Mouse (Mus musculus): ENCODE results near the gene Clps.
"Not testable (repeated sequence)": the region's sequence is repeated elsewhere in the genome, so short reads cannot be mapped to it uniquely, and the experiment has no call there.

The Clps gene

DNA sequence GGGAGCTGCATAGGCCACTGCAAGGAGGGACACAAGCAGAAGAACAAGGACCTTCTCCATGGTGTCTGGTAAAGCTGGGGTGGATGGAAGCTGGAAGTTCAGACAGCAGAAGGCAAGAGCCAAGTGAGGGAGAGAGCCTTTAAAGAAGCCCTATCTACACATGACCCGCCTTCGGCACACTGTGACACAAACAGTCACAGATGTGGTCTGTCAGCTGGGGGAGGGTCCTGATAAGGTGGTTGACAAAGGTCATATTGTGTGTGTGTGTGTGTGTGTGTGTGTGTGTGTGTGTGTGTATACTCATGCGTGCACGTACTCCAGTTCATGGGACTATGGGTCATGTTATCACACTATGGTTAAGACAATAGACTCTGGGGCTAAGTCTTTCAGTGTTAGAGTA lies at the start of gene Clps:
TSS of gene Clps (minus strand) at position 169 of the 400 bp plus-strand sequence.
- no peak for DNase-seq

DNA sequence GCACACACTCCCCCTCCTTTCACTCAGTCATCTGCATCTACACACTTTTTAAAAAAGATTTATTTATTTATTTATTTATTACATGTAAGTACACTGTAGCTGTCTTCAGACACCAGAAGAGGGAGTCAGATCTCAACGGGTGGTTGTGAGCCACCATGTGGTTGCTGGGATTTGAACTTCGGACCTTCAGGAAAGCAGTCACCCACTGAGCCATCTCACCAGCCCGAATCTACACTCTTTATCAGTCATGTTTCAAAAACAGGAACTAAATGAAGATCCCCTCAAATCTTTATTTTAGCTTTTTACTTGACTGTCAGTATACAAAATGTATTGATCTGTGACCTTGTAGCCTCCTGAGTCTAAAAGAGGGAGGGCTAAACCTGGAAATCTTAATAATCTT lies 49.0 kb upstream of the Clps start:
- DNase-seq, result no peak

GRCm38 (mm10) chr17:28601557-28602250 lies 41.1 kb upstream of the Clps start:
- DNase-seq, result no peak

DNA sequence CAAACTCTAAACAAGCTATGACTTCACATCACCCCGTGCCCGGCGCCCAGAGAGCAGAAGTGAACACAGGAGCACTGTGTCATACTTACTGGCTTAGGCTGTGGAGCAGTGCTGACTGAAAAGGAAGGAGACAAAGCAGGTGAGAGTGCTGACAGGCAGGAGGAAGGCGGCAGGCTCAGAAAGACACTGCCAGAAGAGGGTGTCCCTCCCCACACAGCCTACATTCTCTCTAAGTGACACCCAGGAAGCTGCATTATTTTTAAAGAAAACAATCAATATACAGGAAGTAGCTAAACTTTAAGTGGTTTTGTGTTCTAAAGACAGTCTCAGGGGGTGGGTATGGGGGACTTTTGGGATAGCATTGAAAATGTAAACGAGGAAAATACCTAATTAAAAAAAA lies 40.2 kb upstream of the Clps start:
- no peak for DNase-seq

GRCm38 (mm10) chr17:28593965-28594364 lies 33.4 kb upstream of the Clps start:
- DNase-seq, result no peak

GRCm38 (mm10) chr17:28592998-28593397 lies 32.4 kb upstream of the Clps start:
- DNase-seq, result peak; percentile 76

DNA sequence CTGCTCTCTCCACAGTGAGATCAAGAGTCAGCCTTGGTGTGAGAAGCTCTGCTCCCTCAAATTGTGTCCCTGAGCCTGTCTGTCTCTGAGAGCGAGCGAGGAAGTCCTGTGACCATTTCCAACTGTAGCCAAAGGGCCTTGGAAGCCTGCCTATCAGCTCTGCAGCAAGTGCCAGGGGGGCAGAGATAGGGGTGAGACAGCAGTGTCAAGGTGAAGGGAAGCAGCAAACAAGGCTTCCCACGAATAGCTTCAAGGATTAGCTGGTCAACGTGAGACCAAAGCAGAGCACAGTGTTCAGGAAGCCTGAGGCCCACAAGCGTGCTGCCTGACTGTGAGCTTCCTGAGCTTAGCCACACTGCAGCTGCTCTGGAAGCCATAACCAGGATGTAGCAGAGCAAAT lies 30.9 kb upstream of the Clps start:
- DNase-seq, result no peak

DNA sequence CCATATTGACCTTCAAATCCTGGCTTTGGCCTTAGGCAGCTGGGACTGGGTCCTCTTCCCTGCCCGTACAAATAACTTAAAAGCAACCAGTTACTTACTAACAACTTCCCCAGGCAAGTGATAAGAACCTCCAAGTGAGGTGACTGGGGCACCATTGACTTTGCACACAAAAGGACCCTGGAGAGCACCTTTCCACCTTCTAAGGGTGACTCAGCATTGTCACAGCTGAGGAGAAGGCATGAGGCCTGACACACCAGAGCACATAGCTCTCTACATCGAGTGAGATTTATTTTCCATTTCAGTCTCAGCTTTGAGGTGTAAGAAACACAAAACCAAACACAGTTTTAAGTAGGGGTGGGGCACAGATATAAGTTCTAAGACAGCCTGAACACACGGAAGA lies 30.0 kb upstream of the Clps start:
- DNase-seq, result no peak

- no peak for DNase-seq
Measured at GRCm38 (mm10) chr17:28588591-28588990, 28.0 kb upstream of the Clps start.

- no peak for DNase-seq
Measured at GRCm38 (mm10) chr17:28586509-28586908, 25.9 kb upstream of the Clps start.

DNA sequence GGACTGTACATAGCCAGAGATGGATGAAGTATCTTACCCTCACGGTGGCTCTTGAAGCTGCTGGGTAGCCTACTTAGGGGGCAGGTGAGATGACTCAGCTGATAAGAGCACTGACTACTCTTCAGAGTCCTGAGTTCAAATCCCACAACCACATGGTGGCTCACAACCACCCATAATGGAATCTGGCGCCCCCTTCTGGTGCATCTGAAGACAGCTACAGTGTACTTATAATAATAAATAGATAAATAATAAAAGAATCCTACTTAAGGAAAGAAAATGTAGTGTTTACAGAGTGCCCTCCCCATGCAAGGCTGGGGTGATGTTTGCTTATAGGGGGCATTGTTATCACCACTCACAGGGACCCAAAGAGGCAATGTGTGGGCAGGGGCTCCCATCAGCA lies 20.5 kb upstream of the Clps start:
- DNase-seq, result no peak

DNA sequence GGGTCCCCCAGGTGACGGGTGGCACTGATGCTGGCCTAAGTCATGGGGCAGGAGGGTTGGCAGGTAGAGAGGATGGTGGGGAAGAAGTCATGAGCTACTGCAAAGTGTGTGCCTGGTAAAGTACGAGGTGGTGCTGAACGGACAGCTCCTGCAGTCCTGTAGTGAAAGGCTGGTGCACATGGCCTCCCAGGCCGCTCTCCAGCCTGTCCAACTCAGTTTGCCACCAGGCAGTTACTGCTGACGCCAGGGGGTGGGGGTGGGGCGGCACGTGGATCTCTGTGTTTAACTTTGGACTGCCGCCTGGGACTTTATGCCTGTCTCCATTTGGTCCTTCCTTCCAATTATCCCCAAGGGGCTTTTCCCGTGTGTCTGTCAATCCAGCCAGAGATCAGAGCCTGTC lies 19.8 kb upstream of the Clps start:
- DNase-seq, result no peak

DNA sequence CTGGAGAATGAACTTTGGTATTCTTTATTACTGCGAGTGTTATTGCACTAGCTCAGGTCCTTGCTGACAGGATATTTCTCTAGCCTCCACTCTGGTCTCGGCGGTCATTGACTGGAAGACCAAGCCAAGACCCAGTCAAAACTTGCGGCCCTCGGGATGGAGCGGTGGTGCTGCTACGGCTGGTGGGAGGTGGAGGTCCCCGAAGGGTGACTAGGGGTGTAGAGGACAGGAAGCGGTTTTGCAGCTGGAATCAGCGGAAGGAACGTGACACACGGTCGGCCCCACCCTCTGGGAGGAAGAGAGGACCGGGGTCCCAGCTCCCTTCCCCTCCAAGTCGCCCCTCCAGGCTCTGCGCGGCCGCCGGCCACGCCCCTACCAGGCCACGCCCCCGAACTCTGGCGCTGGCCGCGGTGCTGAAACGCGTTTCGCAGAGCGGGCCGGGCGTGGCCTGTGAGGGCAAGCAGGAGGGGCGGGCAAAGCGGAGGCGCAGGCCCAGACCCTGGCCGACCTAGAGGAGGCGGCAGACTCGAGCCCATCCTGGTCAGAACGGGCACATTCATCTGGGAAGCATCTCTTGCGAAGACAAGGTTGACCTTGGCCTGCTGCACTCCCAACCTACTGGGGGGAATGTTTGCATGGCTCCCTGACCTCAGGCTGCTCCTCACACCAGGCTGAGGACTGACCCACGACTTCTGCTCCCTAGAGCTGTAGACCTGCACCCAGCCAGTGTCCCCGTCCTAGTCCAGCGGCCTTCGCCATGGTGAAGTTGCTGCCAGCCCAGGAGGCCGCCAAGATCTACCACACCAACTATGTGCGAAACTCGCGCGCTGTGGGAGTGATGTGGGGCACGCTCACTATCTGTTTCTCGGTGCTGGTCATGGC lies 14.9 kb upstream of the Clps start, which contains the start of gene Lhfpl5:
TSS of gene Lhfpl5 (plus strand) at position 398 of the 882 bp plus-strand sequence.
- DNase-seq, result peak; percentile 33 to 49

GRCm38 (mm10) chr17:28572941-28573340 lies 12.4 kb upstream of the Clps start:
- no peak for DNase-seq

GRCm38 (mm10) chr17:28572521-28572920 lies 12.0 kb upstream of the Clps start:
- DNase-seq, result no peak

- DNase-seq, result no peak
Measured at GRCm38 (mm10) chr17:28571868-28572267, 11.3 kb upstream of the Clps start.

- DNase-seq, result no peak
Measured at GRCm38 (mm10) chr17:28567541-28567940, 7.0 kb upstream of the Clps start.

GRCm38 (mm10) chr17:28565181-28565580 lies 4.6 kb upstream of the Clps start:
- DNase-seq, result no peak

DNA sequence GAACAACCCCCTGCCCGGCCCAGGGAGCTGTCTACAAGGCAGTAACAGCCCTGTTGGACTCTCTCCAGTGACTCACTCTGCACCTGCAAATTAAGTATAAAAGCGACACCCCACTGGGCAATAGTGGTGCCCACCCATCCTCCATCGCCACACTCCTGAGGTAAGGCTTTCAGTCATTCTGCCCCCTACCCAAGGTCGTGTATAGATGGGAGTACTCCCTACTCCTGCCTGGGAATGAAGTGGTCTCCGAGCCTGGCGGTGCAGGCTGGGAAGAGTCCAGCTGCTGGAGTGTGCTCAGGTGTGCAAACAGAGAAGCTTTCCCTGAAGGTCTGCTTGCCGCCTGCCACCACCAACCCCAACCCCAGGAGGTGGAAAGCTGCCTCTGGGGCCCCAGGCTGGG lies 1.0 kb upstream of the Clps start:
- DNase-seq, result no peak

GRCm38 (mm10) chr17:28557772-28558171 lies 2.8 kb downstream of the Clps start:
- no peak for DNase-seq

GRCm38 (mm10) chr17:28556635-28557396 lies 3.8 kb downstream of the Clps start:
- DNase-seq, result no peak

DNA sequence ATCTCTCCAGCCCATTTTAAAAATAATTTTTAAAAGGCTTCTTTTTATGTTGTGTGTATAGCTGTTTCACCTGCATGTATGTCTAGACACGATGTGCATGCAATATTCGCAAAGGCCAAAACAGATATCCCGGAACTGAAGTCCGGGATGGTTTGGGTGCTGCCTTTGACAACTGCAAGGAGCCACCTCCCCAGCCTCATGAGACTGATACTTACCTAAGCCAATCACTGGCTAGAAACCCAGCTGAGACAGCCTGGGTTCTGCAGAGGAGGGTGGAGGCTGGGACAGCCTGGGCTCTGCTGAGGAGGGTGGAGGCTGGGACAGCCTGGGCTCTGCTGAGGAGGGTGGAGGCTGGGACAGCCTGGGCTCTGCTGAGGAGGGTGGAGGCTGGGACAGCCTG lies 6.5 kb downstream of the Clps start:
- not testable (repeated sequence) for DNase-seq

DNA sequence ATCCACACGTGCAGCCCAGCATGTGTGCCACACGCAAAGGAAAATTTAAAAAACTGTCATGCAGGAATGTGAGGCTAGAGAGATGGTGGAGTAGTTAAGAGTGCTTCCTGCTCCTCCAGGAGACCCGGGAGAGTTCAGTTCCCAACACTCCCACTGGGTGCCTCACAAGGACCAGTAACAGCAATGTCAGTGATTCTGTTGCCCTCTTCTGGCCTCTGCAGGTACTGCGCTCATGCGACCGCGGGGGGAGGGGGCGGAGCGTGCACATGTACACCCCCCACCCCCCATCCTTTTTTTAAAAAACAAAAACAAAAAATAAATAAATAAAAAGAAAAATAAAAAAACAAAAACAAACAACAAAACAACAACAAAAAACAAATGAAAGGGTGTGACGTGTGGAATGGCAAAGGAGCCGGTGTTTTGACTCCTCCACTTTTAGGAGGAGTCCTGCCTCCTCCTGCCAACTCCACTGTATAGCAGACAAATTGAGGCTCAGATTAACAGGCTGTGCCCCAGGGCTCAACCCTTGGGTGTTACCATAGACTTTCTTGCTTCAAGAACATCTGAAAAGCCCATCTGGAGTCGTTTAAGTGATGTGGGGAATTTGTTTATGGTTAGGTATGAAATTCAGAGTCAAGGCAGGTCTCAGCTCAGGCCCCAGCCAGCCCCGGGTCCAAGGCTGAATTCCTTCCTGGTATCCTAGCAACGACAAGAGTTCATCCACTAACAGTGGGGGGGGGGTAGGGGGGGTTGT lies 7.3 kb downstream of the Clps start:
- peak; percentile 57 to 66 for DNase-seq
